Mouse (Mus musculus) layer of hippocampus, postnatal 14 days (tissue): Measurements from ENCODE around the gene Fam189a1. TPM values are rescaled to one million over a fixed set of nuclear protein-coding genes. Genes with fewer than 3 reads are reported as not detected.

Source experiments
- DNase-seq, 2 experiments: peaks; one replicate each; pipeline ENCODE4 v3.0.0; 2021 to 2022; ENCODE audit warnings: low spot score in 2 of 2, mixed read lengths in 1 of 2
- total RNA-seq, 2 experiments: library from RNA; stranded (reverse); gene quantifications; 2 replicates each; pipeline ENCODE4 v1.2.3; 2021

Fam189a1 gene
- total RNA-seq, 2 experiments from 2014 or later = 70.5 to 72.7 TPM

DNA sequence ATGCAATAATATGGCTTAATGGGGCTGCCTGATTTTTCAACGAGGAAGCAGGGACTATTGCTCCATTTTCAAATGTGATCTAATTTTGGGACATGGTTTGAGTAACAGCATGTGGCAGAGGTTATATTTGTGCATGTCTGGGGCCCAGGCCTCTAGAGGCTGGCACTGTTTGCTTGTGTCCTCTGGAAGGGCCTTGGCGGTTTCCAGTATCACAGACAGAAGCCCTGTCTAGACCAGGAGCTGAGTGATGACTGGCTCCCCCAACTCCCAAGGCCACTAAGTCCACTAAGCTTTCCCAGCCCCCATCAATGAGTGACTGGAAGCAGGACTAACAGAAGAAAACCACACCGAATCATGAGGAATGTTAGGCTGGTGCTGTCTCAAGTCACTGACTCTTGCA is 265.2 kb downstream of the Fam189a1 start:
- DNase-seq = no peak

DNA sequence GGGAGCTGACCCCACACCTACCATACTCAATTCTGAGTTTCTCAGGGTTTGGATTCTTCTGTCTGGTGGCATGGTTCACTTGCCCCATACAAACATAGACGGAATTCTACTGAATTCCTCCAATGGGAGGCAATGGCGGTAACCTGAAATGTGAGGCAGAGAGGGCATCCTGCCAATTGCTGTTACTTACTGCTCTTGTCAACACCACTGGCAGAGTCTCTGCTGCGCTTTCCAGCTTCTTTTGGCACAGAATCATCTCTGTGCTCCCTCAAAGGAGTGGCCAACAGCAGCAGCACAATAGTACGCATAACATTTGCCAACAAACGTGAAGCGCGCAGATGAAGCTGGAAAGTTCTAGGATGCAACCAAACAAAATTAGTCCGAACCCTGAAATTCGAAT is 266.5 kb downstream of the Fam189a1 start:
- DNase-seq = peak in 1 of 2 experiments; percentile 67

DNA sequence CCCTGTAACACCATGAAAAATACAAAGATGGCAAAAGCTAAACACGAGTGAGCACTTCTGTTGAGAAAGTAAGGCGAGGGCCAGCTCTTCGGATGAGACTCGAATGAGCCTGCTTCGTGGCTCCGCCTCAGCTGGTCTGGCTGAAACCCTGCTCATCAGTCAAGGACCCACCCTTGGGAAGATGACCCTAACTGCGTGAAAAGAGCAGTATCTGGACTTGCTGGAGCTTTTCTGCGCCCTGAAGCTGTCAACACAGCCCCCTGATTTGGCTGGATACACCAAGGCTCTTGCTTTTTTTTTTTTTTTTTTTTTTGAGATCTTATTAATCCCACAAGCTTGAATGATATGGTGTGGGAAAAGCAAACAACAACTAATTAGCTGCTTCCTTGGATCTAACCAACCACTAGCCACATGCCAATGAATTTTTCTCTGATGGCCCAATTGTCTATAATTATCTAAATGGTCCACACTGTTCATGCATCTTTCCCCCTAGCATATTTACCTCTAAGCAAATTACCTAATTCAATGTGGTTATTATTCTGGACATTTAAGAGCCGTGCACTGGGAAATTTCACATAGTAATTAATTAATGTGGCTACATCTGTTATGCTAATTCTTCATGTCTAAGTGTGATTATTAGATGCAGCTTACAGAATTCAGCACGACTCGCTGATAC is 272.0 kb downstream of the Fam189a1 start:
- DNase-seq = no peak

- no peak for DNase-seq
These were observed 274.1 kb downstream of the Fam189a1 start for GRCm38 (mm10) chr7:64882243-64882642.

GRCm38 (mm10) chr7:64881387-64881786 is 275.0 kb downstream of the Fam189a1 start:
- no peak for DNase-seq

DNA sequence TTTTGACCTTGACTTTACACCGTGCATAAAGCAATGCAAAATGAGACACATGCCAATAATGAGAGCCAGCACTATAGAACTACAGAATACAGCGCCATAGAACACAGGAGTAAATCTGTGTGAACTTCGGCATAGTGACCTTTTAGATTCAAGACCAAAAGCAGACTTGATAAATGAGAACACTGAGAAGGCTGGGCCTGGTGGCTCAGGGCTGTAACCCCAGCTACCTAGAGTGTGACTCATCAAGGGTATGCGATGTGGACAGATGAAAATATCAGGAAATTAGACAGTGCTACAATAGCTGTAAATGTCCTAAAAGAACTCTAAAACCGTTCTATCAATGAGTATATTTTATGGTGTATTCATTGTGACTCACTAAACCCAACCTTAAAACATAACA is 276.0 kb downstream of the Fam189a1 start:
- DNase-seq = no peak

DNA sequence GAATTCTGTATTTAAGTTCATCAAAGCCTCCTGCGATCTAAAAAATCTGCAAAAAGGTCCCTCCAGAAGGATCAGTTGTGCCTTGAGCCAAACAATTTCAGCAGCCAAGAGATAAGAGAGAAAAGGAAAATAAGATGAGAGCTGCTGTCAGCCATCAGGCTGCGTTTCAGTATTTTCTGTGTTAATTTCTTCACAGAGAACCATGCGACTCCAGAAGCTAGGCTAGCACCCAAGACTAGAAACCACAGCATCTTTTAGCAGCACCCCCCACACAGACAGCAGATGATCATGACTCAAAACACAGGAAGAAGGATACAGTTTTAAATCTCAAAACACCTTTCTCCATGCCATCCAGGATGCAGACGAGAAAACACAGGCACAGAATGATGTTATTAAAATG is 281.4 kb downstream of the Fam189a1 start:
- no peak for DNase-seq

DNA sequence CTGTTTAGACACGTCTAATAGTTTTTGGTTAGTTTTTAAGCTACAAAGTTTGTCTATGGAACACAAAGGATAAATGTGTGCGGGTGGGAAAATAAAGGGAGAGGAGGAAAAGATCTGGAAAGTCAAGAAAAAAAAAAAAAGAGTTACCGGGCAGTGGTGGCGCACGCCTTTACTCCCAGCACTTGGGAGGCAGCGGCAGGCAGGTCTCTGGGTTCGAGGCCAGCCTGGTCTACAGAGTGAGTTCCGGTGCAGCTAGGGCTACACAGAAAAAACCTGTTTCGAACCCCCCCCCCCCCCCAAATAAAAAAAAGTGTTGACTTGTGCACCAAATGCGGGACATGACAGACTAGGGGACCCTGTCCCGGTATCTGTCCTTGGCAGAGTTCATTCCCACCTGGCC is 283.1 kb downstream of the Fam189a1 start:
- DNase-seq = no peak

GRCm38 (mm10) chr7:64872743-64873241 is 283.6 kb downstream of the Fam189a1 start, which contains the start of gene Nsmce3:
Nsmce3 (minus strand) TSS chr7:64872997.
- DNase-seq = peak; percentile 97

- DNase-seq = no peak
These were observed 284.2 kb downstream of the Fam189a1 start for GRCm38 (mm10) chr7:64871987-64872742.

DNA sequence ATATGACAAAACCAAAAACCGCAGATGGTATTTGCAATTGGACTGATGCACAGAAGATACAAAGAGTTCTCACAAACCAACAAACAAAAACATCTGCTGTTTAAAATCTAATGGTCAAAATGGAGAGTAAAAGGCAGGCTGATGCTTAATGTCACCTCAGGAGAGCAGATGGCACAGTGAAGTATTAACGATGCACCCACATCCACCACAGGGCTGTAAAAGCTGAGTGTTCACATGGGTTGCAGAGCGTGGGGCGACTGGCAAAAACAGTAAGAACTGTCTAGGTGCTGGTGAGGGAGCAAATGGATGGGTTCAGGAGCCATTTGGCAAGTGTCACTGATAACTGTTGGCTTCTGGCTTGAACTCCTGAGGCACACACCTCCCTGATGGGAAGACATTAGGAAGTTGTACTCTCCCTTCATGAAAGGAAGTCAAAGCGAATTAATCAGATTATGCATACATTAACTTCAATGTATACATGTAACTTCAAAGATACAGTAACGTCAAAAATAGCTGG is 286.8 kb downstream of the Fam189a1 start:
- no peak for DNase-seq

- no peak for DNase-seq
These were observed 292.8 kb downstream of the Fam189a1 start for GRCm38 (mm10) chr7:64863538-64863937.

DNA sequence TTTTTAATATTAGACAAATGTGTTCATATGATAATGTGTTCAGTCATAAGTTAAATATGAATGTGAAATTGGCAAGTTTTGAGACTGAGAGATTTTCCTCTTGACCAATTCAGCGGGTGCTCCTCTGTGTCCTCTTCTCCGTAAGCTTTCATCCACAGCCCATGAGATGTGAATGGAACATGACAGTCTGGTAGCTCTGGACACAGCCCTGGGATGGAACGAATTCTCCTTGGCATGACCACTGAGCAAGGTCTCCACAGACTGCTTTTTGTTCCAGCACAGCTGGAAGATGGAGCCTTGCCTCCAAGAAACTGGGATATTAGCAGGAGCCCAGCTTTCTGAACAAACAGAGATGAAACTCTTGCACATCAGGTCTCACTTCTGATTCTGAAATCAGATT is 293.4 kb downstream of the Fam189a1 start:
- no peak for DNase-seq

- DNase-seq = no peak
These were observed 299.8 kb downstream of the Fam189a1 start for GRCm38 (mm10) chr7:64856526-64857082.

DNA sequence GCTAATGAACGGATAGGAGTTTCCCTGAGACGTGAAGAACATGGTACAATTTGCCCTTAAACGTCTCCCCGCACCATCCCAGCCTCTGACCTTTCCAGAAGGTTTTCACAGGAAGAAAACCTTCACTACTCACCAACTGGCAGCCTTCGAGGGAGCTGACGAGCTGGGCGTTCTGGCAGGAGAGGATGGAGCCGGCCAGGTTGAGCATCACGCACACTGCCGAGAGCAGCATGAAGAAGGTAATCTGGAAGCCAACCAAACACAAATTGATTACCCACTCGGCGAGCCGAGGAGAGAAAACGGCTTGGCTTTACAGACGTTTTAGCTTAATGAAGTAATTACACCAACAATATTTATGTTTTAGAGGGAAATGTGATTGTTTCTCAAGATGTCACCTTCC is 300.4 kb downstream of the Fam189a1 start:
- no peak for DNase-seq

GRCm38 (mm10) chr7:64855389-64855927 is 300.9 kb downstream of the Fam189a1 start:
- DNase-seq = no peak

DNA sequence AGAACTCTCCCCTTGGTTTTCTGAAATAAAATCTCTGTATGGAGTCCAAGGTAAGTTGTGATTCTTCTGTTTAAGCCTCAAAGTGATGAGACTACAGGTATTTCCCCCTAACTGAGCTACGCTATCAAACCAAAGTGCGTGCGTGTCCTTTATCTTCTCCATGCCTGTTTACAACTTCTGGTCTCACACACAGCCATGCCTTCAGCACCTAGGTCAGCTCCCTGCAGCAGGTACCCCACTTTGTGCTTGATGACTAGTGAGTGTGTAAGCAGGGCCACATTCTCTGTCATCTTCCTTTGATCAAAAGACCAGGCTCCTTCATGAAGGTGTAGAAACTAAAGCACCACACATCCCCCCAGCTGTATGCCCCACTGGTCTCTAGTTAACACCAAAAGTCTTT is 305.6 kb downstream of the Fam189a1 start:
- no peak for DNase-seq

DNA sequence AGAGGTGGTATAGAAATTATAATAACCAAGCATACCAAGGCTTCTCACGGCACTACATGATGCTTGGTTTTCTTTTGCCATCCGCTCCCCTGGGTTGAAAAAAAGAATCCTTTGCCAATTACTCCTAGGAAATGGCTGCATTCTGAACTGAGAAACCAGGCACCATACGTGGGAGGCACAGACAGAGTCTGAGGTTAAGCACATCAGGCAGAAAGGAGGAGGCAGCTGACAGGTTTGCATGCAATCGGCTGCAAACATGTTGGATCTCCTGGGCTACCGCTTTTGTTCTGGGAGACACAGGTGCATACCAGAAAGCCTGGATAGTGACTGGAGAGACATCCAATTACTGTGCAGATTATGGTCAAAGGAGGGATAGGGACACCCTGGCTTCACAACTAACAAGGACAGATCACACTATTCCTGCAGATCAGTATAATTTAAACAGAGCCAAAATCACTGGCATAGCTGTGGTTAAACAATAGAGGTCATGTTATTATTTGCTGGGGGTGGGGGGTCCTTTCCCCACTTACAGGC is 308.9 kb downstream of the Fam189a1 start:
- no peak for DNase-seq

GRCm38 (mm10) chr7:64846061-64846460 is 310.3 kb downstream of the Fam189a1 start:
- DNase-seq = no peak

DNA sequence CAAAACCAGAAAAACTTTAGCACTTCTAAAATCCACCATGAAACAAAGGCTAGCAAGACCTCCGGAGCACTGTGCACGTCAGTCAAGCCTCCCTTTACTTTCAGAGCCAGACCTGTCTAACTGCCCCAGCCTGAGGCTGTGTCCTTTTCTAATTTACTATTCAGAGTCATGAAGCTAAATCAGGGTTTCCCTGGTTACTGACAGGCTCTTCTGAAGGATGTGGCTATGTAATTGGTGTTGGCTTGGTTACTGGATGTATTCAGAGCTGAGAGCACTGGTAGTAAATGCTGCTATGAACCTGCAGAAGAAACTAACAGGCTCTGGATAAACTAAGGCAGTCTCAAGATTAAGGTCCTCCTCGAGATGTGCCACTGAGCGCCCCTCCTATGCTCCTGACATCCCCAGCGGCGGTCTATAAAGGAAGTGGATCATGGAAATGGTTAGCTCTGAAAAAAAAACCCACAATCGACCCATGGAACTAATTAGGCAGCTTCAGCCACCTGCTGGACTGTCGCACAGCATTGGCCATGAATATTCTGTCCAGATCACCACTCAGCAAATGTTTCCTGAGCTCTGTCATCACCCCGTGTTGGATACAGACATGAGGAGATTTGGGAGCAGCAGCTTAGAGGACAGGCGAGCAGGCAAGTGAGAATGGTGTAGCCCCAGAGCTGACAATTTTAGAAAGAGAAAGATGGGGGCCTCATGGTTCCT is 315.3 kb downstream of the Fam189a1 start:
- DNase-seq = peak; percentile 25 to 54

DNA sequence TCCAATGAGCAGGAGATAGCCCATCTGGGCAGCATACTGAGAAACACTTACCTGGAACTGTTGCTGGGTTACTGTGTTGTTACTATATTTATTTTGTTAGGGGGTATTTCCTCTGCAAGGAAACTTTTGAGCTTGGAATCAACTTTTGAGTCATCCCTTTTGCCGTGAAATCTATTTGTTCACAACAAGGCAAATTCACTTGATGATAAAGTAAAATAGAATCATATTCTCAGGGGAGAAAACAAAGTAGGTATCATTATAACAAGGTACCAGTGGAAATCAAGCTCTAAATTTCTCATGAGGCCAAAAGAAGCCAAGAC is 315.8 kb downstream of the Fam189a1 start:
- no peak for DNase-seq
